Mouse (Mus musculus) lung, postnatal 0 days (tissue): ENCODE measurements around the gene S100a16. TPM values are rescaled to one million over a fixed set of nuclear protein-coding genes. Genes with fewer than 3 reads are reported as not detected.

Experiments used
- ATAC-seq: fragments of 200-750 bp; cut with Nextera tagmentation; 2 replicates; pipeline ENCODE4 v1.8.0; 2017; ENCODE audit warnings: moderate library complexity
- DNase-seq: peaks from one replicate; pipeline ENCODE4 v3.0.0-alpha.2; 2016; ENCODE audit warnings: low spot score
- H3K27ac ChIP-seq: fragments of 300-500 bp; sonication (generic); 2 replicates; pipeline ENCODE4 v1.5.1; 2014; ENCODE audit warnings: antibody characterized with exemption, mild to moderate bottlenecking, low read length, mixed read lengths
- H3K27me3 ChIP-seq: fragments of 300-500 bp; sonication (generic); replicated peaks from 2 replicates; pipeline ENCODE4 v1.6.1; 2014; ENCODE audit warnings: low read length, mixed read lengths; ENCODE audit not compliant: insufficient read depth
- H3K36me3 ChIP-seq: fragments of 300-500 bp; sonication (generic); 2 replicates; pipeline ENCODE4 v1.6.1; 2014; ENCODE audit warnings: low read length, mixed read lengths; ENCODE audit not compliant: insufficient read depth
- H3K4me1 ChIP-seq: fragments of 300-500 bp; sonication (generic); 2 replicates; pipeline ENCODE4 v1.6.1; 2014; ENCODE audit warnings: antibody characterized with exemption, low read depth, low read length, mixed read lengths; ENCODE audit not compliant: insufficient read depth
- H3K4me2 ChIP-seq: fragments of 300-500 bp; sonication (generic); replicated peaks from 2 replicates; pipeline ENCODE4 v1.6.1; 2014; ENCODE audit warnings: low read depth, mild to moderate bottlenecking, low read length, moderate library complexity, mixed read lengths
- H3K4me3 ChIP-seq: fragments of 300-500 bp; sonication (generic); 2 replicates; pipeline ENCODE4 v1.5.1; 2014; ENCODE audit warnings: low read depth, low read length
- H3K9ac ChIP-seq: fragments of 300-500 bp; sonication (generic); replicated peaks from 2 replicates; pipeline ENCODE4 v1.6.1; 2014; ENCODE audit warnings: low read depth, mild to moderate bottlenecking
- H3K9me3 ChIP-seq: fragments of 300-500 bp; sonication (generic); 2 replicates; pipeline ENCODE4 v1.6.1; 2016; ENCODE audit warnings: low read length, mixed read lengths
- CTCF ChIP-seq: IDR thresholded peaks from 2 replicates; pipeline ENCODE4 v1.5.1; 2016; ENCODE audit warnings: antibody characterized with exemption, mild to moderate bottlenecking
- EP300 ChIP-seq: IDR thresholded peaks from 2 replicates; pipeline ENCODE4 v1.6.1; 2016; ENCODE audit warnings: antibody characterized with exemption, mild to moderate bottlenecking, control low read depth
- WGBS: fragments of 180-500 bp; shearing (Covaris S2); extraction: QIAGEN DNeasy Blood & Tissue Kit; methylation state at CpG from one replicate; pipeline ENCODE4 v1.1.7; 2014; 5-methylcytosine and 5-hydroxymethylcytosine counted together
- polyA plus RNA-seq: library from polyadenylated mRNA; unstranded; fragments of >200 nt; fragmentation: Nextera tagmentation; extraction: Ambion mirVana; gene quantifications from 2 replicates; pipeline ENCODE4 v1.2.1, GENCODE M21; 2015

S100a16 gene
- polyA plus RNA-seq, 1 experiment from 2014 or later: 368 TPM

- DNase-seq (peak; percentile 32), ATAC-seq (0 out of 2 replicates have a peak, but pooled peaks have one; percentile 10)
- WGBS: 66% methylated on average over 7 of the region's 7 CpGs
- Histone ChIP-seq H3K9me3 (no peaks in the 10 kb centered on the region), H3K27me3 (no peaks in the 10 kb centered on the region), H3K4me2 (no peak overlapping the region), H3K27ac (no peak overlapping the region), H3K4me3 (no peak overlapping the region), H3K36me3 (peaks cover 19% of the 10 kb centered on the region), H3K4me1 (no peaks in the 10 kb centered on the region), H3K9ac (no peak overlapping the region)
- TF ChIP-seq CTCF: no peak
- TF ChIP-seq EP300: no peak
These were observed 41.1 kb upstream of the S100a16 start for GRCm38 (mm10) chr3:90495850-90496525.

- H3K4me2 ChIP-seq: no peak overlapping the region
- H3K4me3 ChIP-seq: no peak overlapping the region
- no peak for ATAC-seq
- no peaks in the 10 kb centered on the region for H3K27me3 ChIP-seq
- TF ChIP-seq EP300 (no peak), CTCF (no peak)
- H3K4me1 ChIP-seq: no peaks in the 10 kb centered on the region
- no peak overlapping the region for H3K27ac ChIP-seq
- H3K9ac ChIP-seq: no peak overlapping the region
- H3K9me3 ChIP-seq: no peaks in the 10 kb centered on the region
- H3K36me3 ChIP-seq: peaks cover 28% of the 10 kb centered on the region
- DNase-seq: no peak
These were observed 39.5 kb upstream of the S100a16 start for GRCm38 (mm10) chr3:90497597-90497996.

GRCm38 (mm10) chr3:90503444-90503843, 33.6 kb upstream of the S100a16 start:
- Histone ChIP-seq H3K4me2 (no peak overlapping the region), H3K27ac (no peak overlapping the region), H3K9ac (no peak overlapping the region), H3K9me3 (no peaks in the 10 kb centered on the region), H3K27me3 (no peaks in the 10 kb centered on the region), H3K4me3 (no peak overlapping the region), H3K4me1 (peaks cover 16% of the 10 kb centered on the region; the same call in 1 of the 2 replicates), H3K36me3 (peaks cover 36% of the 10 kb centered on the region)
- 56% methylated on average over 4 of the region's 4 CpGs for WGBS
- peak; percentile 51 for DNase-seq
- no peak for ATAC-seq
- TF ChIP-seq CTCF (no peak), EP300 (0 out of 2 replicates have a peak, but pooled peaks have one; percentile 20)

- Histone ChIP-seq H3K36me3 (peaks cover 34% of the 10 kb centered on the region), H3K27ac (no peak overlapping the region), H3K4me2 (no peak overlapping the region), H3K4me1 (peaks cover 16% of the 10 kb centered on the region; the same call in 1 of the 2 replicates), H3K9ac (no peak overlapping the region), H3K9me3 (no peaks in the 10 kb centered on the region), H3K4me3 (no peak overlapping the region), H3K27me3 (no peaks in the 10 kb centered on the region)
- WGBS: 75% methylated on average over 5 of the region's 5 CpGs
- ATAC-seq (peak; percentile 43), DNase-seq (peak; percentile 81)
- TF ChIP-seq EP300 (no peak), CTCF (no peak)
These were observed 31.8 kb upstream of the S100a16 start for GRCm38 (mm10) chr3:90505216-90505615.

- Histone ChIP-seq H3K36me3 (peaks cover 32% of the 10 kb centered on the region), H3K4me3 (no peak overlapping the region), H3K27ac (no peak overlapping the region), H3K4me2 (no peak overlapping the region), H3K9ac (no peak overlapping the region), H3K4me1 (peaks cover 16% of the 10 kb centered on the region; the same call in 1 of the 2 replicates), H3K27me3 (no peaks in the 10 kb centered on the region), H3K9me3 (no peaks in the 10 kb centered on the region)
- WGBS: 49% methylated on average over 3 of the region's 3 CpGs
- DNase-seq (peak; percentile 69), ATAC-seq (no peak)
- TF ChIP-seq EP300 (peak; percentile 39; the same call in 1 of the 2 replicates), CTCF (no peak)
These were observed 30.7 kb upstream of the S100a16 start for GRCm38 (mm10) chr3:90506362-90506761.

- peak overlapping the region; percentile 99 for H3K9ac ChIP-seq
These were observed 28.6 kb upstream of the S100a16 start for GRCm38 (mm10) chr3:90508287-90508949.

More at GRCm38 (mm10) chr3:90508287-90508949, 28.6 kb upstream of the S100a16 start:
- TF ChIP-seq EP300: no peak
- TF ChIP-seq CTCF: peak; percentile 9; the same call in 1 of the 2 replicates
- no peaks in the 10 kb centered on the region for H3K27me3 ChIP-seq
- no peaks in the 10 kb centered on the region for H3K9me3 ChIP-seq
- H3K4me3 ChIP-seq: peak overlapping the region; percentile 94
- ATAC-seq: no peak
- H3K36me3 ChIP-seq: peaks cover 17% of the 10 kb centered on the region
- peak overlapping the region; percentile 56 for H3K4me2 ChIP-seq
- peak overlapping the region; percentile 96 for H3K27ac ChIP-seq
- no peak for DNase-seq
- peaks cover 16% of the 10 kb centered on the region; the same call in 1 of the 2 replicates for H3K4me1 ChIP-seq
- WGBS: 3% methylated on average over 20 of the region's 20 CpGs
